Mouse (Mus musculus) lung, adult 2 months (tissue): ENCODE data around the gene Ergic3.

Experiments
- CTCF ChIP-seq: fragments of 200-500 bp; IDR thresholded peaks from 2 replicates; pipeline ENCODE4 v1.5.1; 2011; ENCODE audit warnings: mild to moderate bottlenecking, low read length, control low read depth; ENCODE audit not compliant: insufficient read depth
- POLR2A ChIP-seq: fragments of 200-500 bp; IDR thresholded peaks from 2 replicates; pipeline ENCODE4 v1.6.1; 2011; ENCODE audit warnings: low read depth, mild to moderate bottlenecking, control low read depth, low read length, borderline replicate concordance; ENCODE audit errors: extremely low read depth

DNA sequence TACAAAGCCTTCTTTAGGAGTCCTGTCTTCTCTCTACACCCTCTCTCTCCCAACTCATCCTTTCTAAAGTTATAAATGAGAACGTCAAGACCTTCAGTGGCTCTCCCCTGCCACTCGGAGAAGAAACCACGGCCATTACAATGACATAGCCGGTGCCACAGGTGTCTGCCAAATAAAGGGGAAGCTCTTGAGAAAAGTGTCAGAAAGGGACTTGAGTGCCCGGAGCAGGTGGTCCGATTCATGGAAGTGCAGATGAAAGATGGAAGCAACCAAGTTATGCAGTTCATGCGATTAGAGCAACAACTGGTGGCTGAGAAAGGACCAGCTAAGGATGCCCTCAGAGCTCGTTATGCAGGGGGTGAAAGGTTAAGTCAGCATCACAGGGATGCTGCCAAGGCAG, 35.1 kb downstream of the Ergic3 start:
- TF ChIP-seq CTCF (no peak), POLR2A (no peak)
